Mouse (Mus musculus) heart, adult 18-20 months (tissue): ENCODE measurements around the gene Shisa7. TPM values are rescaled to one million over a fixed set of nuclear protein-coding genes. Genes with fewer than 3 reads are reported as not detected.
A peak's percentile ranks its signal among the peaks of the same experiment; 100 is the strongest.

ENCODE experiments used
- DNase-seq, 2 experiments: peaks; one replicate each; pipeline ENCODE4 v3.0.0; 2021 to 2022; ENCODE audit warnings: mixed read lengths in 1 of 2
- total RNA-seq, 2 experiments: library from RNA; stranded (reverse); gene quantifications; 2 replicates each; pipeline ENCODE4 v1.2.3; 2021

Shisa7 gene
- total RNA-seq, 2 experiments from 2014 or later: not detected

DNA sequence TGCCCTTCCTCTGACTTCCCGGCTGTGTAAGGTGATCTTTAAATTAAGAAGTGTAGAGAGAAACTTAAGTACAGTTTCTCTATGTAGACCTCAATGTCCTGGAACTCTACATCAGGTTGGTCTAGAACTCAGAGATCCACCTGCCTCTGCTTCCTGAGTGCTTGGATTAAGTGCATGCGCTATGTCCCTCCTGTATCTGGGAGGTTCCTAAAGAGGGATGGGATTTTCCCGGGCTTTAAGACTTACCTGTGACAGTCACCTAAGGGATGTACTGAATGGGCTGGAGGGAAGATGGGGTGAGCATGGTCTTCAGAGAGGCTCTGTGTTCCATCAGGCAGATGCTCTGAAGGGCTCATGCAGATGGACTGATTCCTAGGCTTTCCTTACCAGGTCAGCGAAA is 50.8 kb downstream of the Shisa7 start:
- DNase-seq: no peak

DNA sequence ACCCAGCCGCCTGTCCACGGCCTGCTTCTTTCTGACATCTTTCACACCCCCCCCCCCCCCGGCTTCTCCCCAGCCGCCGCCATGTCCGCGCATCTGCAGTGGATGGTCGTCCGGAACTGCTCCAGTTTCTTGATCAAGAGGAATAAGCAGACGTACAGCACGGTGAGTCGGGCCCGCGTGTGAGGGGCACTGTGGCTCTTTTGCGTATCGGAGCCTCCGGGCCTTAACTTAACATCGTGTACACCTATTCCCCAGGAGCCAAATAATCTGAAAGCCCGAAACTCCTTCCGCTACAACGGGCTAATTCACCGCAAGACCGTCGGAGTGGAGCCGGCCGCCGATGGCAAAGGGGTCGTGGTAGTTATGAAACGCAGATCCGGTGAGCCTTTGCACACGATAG is 51.2 kb downstream of the Shisa7 start:
- peak in 1 of 2 experiments; percentile 29 for DNase-seq

DNA sequence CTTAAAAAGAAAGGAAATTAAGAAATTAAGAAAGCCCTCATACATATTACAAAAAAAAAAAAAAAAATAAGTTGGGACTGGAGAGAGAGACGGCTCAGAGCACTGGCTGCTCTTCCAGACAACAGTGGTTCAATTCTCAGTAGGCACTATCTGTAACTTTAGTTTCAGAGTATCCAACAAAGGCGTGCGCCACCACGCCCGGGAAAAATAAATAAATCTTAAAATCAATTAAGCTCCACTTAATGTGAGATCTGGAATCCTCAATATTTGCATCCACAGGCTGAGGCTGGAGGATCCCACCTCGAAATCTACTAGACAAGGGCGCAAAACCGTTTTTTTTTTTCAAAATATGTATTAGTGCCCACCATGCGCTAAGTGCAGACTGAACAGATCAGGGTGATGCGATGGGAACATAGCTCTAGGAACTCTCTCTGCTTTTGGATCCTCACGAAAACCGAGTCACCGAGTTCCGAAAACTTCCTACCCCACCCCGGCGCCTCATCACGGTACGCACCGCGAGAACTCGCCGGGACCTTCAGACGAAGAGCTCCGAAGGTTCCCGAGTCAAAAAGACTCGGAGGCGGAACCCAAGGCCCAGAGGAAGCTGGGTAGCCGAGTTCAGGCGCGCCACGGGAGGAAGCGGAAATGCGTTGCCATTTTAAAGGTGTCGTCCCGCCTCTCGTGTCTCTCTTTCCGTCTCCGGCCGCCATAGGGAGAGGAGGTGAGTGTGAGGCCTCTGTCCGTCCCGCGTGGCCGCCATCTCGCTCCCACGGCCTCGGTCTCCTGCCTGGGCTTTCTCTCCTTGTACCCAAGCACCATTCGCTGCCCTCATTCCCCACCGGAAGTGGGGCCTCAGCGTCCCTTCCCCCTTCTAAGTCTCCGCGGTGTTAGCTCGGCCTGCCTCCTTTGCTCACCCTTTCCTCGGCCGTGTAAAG is 52.0 kb downstream of the Shisa7 start, which contains the start of gene Rpl28:
Gene Rpl28, plus strand, starts transcription at position 597 of the 935 bp plus-strand sequence.
- DNase-seq: peak; percentile 96 to 98

DNA sequence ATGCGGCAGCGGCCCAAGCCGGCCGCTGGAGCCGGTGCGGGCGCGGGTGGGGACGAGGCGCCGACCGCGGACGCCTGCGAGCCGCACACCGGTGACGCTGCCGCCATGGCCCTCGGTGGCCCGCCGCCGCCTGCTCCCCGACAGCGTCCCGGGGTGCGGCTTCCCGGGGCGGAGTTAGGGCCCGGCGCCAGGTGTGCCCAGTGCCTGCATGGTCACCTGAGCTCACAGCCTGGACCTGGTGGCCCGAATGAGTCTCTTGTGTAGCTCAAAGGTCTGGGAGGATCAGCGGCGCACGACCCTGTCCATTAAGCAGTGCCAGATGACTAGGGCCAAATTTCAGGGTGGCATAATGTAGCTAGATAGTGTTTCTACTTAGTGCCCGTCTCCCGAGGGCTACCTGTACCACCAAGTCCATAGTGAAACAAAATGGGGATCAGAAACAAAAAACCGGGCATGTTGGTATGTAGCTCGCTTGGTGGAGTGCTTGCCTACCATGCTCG is 55.0 kb downstream of the Shisa7 start, which contains the start of gene Tmem238:
Gene Tmem238, minus strand, starts transcription at position 221 of the 500 bp plus-strand sequence.
- peak; percentile 52 to 63 for DNase-seq

DNA sequence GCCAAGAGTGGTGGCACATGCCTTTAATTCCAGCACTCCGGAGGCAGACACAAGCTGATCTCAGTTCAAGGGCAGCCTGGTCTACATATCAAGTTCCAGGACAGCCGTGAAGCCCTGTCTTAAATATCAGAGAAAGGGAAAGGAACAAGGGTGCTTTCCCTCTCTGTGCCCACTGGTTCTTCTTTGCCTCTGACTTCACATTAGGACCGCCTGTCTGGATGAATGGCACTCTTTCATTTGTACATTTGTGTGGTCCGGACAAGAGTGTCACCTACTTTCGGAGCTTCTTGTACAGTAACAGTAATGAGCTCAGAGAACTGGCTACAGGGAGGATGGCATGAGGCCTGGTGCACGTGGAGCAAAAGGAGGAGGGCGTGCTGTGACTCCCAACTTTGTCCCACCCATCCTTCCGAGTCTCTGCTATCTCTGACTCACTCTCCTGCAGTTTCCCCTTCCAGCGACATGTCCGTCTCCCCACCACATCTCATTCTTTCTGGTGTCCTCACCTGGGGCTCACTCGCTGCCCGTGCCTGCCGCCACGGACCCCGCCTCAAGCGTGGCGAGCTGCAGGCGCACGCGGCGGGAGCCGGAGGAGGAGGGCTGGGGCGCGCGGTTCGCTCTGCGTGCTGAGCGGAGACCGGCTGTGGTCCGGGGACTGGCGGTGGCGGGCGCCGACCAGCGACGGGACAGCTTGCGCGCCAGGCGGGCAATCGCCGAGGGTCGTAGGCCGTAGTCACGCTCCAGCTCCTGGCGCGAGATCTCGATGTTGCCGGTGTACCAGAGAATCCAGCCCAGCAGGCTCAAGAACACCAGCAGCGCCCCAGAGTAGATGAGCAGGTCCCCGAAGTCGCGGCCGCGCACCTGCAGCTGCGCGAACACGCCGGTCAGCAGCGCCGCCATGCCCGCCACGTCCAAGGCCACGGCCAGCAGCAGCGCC is 55.7 kb downstream of the Shisa7 start:
- peak; percentile 64 to 67 for DNase-seq

DNA sequence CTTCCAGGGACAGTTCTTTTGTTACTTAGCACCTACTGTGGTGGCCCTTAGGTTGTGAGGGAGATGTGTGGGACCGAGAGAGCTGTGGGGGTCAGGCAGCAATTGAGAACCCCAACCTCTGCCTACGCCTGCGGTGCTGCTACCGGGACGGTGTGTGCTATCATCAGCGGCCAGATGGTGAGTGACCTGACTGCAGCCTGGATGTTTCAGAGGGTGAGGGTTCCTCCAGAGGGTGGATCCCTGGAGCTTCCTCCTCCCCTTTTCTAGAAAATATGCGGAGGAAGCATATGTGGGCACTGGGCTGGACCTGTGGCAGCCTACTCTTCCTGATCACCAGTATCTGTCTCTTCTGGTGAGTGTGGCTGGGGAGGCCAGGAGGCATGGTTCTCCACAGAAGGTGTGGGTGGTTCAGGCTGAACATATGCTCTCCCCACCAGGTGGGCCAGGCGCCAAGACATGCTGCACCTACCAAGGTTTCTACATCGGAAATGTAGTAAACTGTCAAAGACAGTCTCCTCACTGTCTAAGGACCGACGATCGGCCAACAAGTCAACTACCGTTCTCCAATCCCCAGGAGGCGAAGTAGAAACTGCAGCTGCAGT is 60.7 kb downstream of the Shisa7 start:
- DNase-seq: no peak

DNA sequence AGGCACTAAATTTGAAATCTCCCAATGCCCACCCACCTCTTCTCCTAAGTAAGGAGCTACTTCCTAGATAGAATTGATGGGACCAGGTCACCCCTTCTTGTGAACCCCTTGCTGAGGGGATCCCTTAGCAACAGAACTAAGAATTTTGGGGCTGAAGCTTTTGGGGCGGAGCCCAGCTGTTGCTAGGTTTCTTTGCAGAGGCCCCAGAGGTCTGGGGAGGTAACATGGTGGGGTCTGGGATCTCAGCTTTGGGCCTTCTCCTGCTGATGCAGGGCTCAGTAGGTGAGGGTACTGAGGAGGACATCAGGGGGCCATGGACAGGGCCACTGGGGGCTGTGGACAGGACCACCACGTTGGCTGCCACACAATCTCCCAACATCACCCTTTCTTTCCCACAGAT is 61.7 kb downstream of the Shisa7 start, which contains the start of the genes Il11 and Tmem190:
Gene Il11, minus strand, starts transcription at position 101 of the 400 bp plus-strand sequence.
Gene Tmem190, plus strand, starts transcription at position 179 of the 400 bp plus-strand sequence.
- DNase-seq: no peak

DNA sequence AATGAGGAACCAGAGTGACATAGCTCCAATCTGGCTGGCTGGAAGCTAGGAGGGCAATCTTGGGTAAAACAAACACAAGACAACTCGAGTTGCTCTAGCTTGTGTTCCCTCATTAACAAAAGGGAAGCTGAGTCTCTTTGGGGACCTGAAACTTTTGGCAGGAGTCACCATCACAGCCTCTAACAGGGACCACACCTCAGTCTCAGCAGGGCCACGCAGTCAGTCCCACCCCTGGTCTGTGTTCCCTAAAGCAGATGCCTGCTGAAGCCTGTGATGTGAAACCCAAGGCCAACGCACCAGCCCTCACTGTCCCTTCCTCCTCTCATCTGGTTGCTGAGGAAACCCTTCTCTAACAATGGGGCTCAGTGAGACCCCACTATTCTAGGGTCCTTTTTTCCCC is 62.4 kb downstream of the Shisa7 start:
- DNase-seq: no peak

DNA sequence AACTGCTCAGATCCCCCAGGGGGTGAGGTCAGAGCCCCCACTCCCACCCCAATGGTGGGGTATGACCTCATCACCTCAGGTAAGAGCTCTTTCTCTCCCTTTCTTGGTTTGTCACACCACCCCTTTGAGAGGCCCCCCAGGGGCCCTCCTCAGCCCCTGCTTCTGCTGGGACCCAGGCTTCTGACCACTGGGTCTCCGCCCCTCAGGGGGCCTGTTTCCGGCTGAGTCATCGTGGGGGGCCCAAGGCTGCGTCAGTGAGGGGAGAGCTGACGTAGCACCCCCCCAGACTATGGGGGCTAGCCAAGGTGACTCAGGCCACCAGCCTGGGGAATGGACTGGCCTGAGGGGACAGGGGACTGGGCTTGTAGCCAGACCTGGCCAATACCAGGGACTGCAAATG is 64.6 kb downstream of the Shisa7 start:
- no peak for DNase-seq

DNA sequence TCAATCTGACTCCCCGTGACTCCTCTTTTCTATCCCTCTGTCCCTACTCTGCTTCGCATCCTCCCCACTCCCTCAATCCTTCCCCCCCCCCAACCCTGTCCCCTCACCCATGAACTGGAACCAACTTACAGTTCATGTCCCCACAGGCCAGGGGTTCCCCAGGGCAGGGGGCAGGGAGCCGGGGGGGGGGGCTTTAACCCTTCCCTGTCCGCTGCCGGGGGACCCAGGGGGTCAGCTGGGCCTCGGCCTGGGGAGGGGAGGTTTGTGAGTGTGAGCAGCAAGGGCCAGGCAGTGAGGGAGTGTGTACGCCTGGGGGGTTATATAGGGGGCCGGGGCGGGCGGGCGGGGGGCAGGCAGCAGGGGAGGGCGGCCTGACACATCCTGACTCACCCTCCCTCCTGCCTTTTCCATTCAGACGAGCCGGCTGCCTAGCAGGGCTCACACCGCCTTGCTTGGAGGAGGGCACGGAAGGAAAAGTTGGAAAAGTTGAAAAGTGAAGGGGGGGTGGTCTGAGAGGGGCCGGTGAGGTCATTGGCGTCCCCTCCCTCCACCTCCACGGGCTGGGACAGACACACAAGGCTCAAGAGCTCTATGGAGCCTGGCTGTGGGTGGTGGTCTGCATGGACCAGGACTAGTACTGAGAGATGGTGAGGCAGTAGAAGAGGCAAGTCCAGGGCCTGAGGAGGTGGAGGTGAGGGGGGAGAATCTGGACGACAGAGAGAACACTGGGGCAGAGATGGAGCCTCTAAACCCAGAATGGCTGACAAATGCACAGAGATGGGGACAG is 66.5 kb downstream of the Shisa7 start:
- no peak for DNase-seq

DNA sequence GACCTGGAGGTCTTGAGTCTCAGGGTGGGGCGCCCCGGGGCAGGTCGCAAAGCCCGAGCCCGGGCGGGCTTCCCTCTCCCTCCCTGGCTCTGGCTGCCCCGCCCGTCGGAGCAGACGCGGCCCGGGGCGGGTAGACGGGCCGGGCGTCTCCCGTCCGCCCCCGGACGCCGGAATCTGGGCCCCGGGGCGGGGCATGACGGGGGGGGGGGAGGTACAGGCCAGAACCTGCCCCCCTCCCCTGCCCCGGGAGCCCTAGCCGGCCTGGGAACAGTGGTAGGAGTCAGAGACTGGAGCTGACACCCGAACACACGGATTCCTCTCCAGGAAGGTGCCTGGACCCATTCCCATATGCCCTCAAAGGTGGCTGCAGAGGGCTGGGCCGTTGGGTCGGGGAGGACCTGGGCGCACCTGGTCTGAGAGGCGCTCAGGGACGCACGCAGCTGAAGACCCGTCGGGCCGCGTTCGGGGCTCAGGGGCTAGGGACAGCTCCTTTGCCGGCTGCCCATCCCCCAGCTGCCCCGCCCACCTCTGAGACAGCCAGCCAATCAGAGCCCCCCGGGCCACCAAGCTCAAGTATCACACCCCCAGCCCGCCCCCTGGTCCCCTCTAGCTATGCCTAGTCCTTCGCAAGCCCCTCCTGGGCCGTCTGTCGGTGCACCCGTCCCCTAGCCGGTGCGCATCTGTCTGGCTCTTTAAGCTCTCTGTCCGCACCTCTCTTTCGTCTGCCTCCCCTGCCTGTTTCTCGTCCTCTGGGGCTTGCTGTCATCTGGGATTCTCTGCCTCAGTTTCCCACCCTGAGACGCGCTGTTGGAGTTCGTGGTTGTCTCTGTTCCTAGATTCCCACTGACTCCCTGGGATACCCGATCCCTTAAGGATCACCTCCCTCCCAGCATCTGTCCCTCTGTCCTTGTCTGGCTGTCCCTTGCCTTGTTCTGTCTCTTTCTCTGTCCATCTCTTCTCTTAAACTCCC is 67.3 kb downstream of the Shisa7 start:
- peak; percentile 57 to 58 for DNase-seq

DNA sequence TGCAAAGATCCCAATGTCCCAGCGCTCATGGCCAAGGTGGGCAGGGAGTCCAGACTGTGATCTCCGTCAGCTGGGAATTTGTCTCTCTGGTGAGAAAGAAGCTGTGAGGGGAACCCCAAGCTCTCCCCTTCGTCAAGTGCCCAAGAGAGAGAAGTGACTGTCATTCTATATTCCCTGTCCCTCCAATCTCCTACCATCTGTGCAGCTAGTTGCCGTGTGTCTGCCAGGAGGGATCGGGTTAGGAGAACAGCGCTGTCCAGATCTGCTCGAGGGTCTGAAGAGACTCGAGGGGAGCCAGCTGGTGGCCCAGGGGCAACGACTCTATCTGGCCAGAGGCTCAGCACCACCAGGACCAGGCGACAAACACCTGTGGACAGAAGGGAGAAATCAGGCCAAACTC is 68.4 kb downstream of the Shisa7 start:
- DNase-seq: no peak

Other genes starting within 250 kb of the Shisa7 start
- gene Ptprh, start 240.7 kb downstream of the Shisa7 start, total RNA-seq: not detected
- 1 to 10 TPM; 3.8 to 6.5 TPM for gene Tmem86b, start 213.3 kb downstream of the Shisa7 start, total RNA-seq
- gene Ppp6r1, start 185.7 kb downstream of the Shisa7 start, total RNA-seq: 10 to 100 TPM; 69.2 to 70.4 TPM
- gene Hspbp1, start 159.6 kb downstream of the Shisa7 start, total RNA-seq: 10 to 100 TPM; 33.8 to 38.5 TPM
- gene Brsk1, start 154.1 kb downstream of the Shisa7 start, total RNA-seq: 1 to 10 TPM; 1.1 to 1.2 TPM
- gene Tmem150b, start 119.4 kb downstream of the Shisa7 start, total RNA-seq: under 1 TPM in 1 of 2 experiments, not detected in 1; 0.10 TPM
- gene Kmt5c, start 104.6 kb downstream of the Shisa7 start, total RNA-seq: 10 to 100 TPM in 1 of 2 experiments, 1 to 10 TPM in 1; 9.6 to 10.0 TPM
- 1 to 10 TPM; 1.4 to 2.3 TPM for gene Cox6b2, start 91.6 kb downstream of the Shisa7 start, total RNA-seq
- not detected for gene Fam71e2, start 73.4 kb downstream of the Shisa7 start, total RNA-seq
- not detected for gene Il11, start 61.8 kb downstream of the Shisa7 start, total RNA-seq
- gene Tmem190, start 61.8 kb downstream of the Shisa7 start, total RNA-seq: not detected
- gene Tmem238, start 55.0 kb downstream of the Shisa7 start, total RNA-seq: 1 to 10 TPM; 2.4 to 5.4 TPM
- gene Rpl28, start 51.8 kb downstream of the Shisa7 start, total RNA-seq: 100 to 1,000 TPM; 468 to 578 TPM
- 100 to 1,000 TPM in 1 of 2 experiments, 10 to 100 TPM in 1; 93.4 to 105 TPM for gene Ube2s, start 32.1 kb downstream of the Shisa7 start, total RNA-seq
- 1 to 10 TPM; 3.5 to 6.3 TPM for gene Isoc2b, start 25.6 kb upstream of the Shisa7 start, total RNA-seq
- 10 to 100 TPM; 55.3 to 57.3 TPM for gene Isoc2a, start 32.5 kb upstream of the Shisa7 start, total RNA-seq
- not detected for gene Gm36210, start 61.8 kb upstream of the Shisa7 start, total RNA-seq
- 1 to 10 TPM; 5.3 to 6.4 TPM for gene Zfp628, start 70.5 kb upstream of the Shisa7 start, total RNA-seq
- gene Nat14, start 77.3 kb upstream of the Shisa7 start, total RNA-seq: 1 to 10 TPM; 4.2 to 6.1 TPM
- 1 to 10 TPM; 2.0 to 2.4 TPM for gene Ssc5d, start 81.1 kb upstream of the Shisa7 start, total RNA-seq
- gene Sbk2, start 119.7 kb upstream of the Shisa7 start, total RNA-seq: 10 to 100 TPM; 25.9 to 30.0 TPM
- 10 to 100 TPM; 37.3 to 39.0 TPM for gene Sbk3, start 126.5 kb upstream of the Shisa7 start, total RNA-seq
- gene Zfp579, start 151.5 kb upstream of the Shisa7 start, total RNA-seq: 10 to 100 TPM; 11.0 to 12.6 TPM
- gene Zfp524, start 169.7 kb upstream of the Shisa7 start, total RNA-seq: 10 to 100 TPM in 1 of 2 experiments, 1 to 10 TPM in 1; 9.2 to 11.8 TPM
- gene Fiz1, start 170.0 kb upstream of the Shisa7 start, total RNA-seq: 10 to 100 TPM; 16.2 to 17.0 TPM
- not detected for gene Gm44973, start 170.8 kb upstream of the Shisa7 start, total RNA-seq
- gene Zfp865, start 175.7 kb upstream of the Shisa7 start, total RNA-seq: 10 to 100 TPM; 11.5 to 14.0 TPM
- gene Ccdc106, start 175.9 kb upstream of the Shisa7 start, total RNA-seq: under 1 TPM in 1 of 2 experiments, not detected in 1; 0.20 TPM
- not detected for gene 4632433K11Rik, start 189.4 kb upstream of the Shisa7 start, total RNA-seq
- gene Zfp784, start 193.8 kb upstream of the Shisa7 start, total RNA-seq: 1 to 10 TPM; 5.1 to 5.5 TPM
- gene Zfp580, start 206.8 kb upstream of the Shisa7 start, total RNA-seq: 1 to 10 TPM; 4.2 TPM
- gene U2af2, start 217.4 kb upstream of the Shisa7 start, total RNA-seq: 10 to 100 TPM; 67.1 to 68.1 TPM
- gene Epn1, start 235.5 kb upstream of the Shisa7 start, total RNA-seq: 100 to 1,000 TPM; 183 to 191 TPM